Mouse (Mus musculus): ENCODE measurements around the gene Mcee.

The Mcee gene

DNA sequence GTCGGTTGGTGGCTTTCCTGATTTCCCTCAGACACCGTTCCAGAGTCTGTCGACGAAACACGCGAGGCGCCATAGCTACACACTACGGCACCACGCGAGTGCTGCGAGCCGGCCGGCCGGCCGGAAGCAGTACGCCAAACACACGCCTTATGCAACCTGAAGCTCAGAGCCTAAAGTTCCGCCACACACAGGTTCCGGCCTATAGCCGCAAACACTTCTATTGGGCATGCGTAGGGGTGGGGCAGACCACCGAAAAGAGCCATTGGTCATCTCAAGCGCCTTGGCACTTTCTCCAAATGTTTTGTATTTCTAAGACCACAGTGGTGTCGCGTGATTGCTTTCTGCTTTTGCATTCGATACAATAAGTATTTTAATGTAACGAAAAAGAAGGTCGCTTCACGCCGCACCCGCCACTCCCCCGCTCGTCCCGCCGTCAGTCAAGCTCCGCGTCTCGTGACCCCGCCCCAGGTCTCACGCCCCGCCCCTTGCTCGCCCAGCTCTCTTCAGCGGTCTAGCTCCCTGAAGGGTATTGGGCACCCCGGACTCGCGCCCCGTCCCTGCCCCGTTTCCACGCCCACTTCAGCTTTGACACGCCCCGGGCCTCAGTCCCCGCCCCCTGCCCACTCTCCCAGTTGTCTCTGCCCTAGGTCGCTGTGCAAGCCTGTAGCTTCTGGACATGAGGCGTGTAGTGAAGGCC is at the start of gene Mcee, which contains the start of gene Mphosph10:
Mcee (plus strand) TSS at position 486 of the 697 bp plus-strand sequence.
Mphosph10 (minus strand) TSS at position 147 of the 697 bp plus-strand sequence.
- peak; percentile 90 to 93 for DNase-seq

DNA sequence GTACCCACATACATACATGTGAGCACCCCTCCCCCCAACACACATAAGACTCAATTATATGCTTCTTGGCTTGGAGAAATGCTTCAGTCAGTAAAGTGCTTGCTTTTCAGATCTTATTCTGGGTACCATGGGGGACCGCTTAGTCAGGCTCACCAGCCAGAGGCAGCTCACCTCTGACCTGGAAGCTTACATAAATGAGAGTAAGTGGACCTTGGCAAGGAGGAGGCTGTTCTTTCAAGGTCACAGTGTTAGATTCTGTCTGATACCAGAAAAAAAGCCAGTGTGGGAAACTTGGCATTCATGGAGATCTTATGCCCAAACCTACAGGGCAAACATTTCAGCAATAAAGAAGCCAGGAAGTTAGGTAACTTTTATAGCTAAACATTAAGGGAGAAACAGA is 44.6 kb upstream of the Mcee start:
- DNase-seq = no peak

DNA sequence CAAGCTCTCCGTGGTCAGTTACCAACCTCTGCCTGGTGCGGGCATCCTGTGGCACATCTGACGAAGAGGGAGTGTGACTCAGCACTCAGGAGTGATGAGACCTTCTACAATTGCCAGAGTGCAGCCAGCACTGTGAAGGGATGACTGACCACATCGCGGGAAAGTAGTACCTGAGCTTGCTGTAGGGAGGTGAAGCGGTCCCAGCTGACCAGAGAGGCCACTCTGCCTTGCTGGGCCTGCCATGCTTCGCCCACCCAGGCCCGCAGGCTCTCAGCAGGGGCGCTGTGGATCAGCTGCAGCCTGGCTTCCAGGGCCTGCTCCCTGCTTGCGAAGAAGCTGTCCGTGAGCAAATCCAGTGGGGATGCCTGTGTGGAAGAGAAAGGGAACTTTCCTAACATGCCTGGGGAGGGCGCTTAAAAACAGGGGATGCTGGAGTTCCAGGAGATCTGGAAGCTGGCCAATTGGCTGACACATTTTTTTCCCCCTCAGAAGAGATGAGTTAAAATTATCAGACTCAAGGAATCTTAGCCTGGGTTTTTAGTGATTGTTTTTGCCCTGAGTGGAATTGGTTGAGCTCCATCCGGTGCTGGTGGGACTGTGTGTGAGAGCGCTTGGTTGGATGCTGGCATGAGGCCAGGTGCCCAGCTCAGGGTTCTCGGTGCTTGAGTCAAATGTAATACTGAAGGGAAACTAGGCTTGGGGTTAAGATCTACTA is 43.1 kb upstream of the Mcee start:
- peak; percentile 42 to 43 for DNase-seq

DNA sequence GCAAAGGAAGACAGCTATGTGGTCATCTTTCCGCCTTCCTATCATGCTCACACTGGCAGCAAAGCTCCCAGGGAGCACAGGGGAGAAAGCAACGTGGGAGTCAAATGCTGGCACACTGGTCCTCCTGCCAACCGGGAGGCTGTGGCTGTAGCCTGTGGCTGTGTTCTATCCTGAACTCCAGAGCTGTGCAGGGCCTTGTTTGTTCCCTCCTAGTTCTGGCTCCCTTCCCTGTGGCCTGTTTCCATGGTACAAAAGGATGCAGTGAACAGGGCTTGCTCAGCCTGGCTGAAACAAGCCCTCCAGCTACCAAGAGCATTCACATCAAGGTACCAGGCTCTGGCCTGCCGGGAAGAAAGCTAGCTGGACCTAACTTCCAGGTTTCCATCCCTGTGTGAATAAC is 41.3 kb upstream of the Mcee start:
- DNase-seq = peak; percentile 68 to 74

DNA sequence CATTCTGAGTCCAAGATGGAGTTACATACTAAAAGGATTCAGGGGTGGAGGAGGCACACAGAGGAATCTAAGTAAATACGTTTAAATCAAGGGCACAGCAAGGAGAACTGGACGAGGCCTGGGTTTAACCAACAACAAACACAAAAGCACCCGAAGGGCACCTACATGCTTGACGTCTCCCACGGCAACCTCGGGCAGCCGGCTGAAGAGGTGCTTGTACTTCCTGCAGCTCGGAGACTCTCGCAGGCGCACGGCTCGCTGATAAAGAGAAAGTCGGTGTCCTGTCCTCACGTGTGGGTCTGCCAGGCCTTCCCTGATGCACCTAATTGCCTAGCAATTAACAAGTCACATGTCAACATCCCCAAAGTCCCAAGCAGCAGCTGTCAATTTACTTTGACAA is 38.2 kb upstream of the Mcee start:
- no peak for DNase-seq

DNA sequence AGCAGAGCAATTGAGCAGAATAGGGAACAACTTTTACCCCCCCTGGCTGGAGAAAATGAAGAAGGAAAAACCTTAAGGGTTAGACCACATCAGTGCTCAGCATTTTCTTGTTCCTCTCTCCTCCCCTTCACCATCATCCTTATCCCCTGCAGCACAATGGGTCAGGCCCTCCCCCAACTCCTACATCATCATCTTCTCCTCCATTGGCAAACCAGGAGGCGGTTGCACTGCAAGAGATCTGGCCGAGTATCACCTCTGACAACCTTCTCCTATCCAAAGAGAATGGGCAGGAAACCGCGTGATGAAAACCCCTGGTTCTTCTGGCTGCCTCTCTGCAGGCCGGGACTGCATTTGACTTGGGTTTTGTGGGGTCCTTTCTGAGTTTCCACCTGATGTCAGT is 35.7 kb upstream of the Mcee start:
- DNase-seq = no peak

DNA sequence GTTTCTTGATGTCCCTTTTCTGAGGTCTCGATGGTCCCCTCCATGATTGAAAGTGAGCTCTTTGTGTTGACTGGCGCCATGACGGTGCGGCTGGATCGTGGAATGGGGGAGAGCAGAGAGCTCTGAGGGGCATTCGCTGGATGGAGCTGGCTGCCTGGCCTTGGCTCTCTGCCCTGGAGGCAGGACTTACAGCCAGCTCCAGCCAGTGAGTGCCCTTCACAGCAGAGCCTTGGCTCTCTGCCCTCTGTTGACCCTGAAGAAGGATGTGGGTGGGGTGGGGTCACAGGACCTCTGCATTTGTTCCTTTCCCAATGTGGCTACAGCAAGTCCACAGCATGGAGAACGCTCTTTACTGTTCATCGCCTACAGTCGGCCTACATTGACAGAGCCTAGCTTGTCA is 35.0 kb upstream of the Mcee start:
- DNase-seq = peak; percentile 27 to 46

DNA sequence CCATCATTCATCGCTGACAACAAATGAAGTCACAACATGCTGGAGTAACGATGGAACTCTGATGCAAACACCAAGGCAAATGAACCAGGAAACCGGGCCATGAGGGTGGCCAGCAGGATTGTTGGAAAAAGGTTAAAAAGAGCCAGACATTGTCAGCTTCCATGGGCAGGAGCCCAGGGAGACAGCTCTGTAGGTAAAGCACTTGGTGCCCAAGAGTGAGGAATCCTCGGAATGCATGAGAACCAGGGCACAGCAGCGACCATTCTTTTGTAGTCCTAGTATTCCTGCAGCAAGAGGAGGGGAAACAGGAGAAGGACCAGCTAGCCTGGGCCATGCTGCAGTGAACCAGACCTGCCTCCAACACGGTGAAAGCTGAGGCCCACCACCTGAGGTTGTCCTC is 33.7 kb upstream of the Mcee start:
- DNase-seq = no peak

DNA sequence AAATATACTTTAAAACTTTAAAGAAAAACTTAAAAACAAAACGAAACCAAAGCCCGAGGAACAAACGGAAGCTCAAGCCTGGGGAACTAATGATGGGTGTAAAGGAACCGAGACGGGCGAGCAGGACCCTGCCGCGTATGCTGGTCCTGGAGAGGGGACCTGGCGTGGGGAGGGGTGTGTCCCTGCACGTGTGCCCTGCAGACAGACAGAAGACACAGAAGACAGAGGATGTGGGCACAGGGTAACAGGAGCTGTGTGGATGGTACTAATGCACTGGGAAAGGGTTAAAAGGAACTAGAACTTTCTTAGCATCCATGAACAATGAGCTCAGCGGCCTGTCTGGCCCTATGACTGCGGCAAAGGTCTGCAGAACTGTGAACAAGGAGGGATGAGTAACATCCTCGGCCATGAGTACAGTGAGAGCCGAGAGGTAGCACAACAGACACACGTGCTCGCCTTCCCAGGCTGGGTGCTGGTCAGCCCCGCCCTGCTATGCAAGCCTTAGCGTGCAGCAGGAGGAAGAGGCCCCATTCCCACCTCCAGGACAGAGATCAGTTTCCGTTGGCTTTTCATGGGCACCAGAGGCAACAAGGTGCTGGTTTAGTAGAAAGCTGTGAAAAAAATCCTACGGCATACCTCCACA is 32.3 kb upstream of the Mcee start:
- no peak for DNase-seq

DNA sequence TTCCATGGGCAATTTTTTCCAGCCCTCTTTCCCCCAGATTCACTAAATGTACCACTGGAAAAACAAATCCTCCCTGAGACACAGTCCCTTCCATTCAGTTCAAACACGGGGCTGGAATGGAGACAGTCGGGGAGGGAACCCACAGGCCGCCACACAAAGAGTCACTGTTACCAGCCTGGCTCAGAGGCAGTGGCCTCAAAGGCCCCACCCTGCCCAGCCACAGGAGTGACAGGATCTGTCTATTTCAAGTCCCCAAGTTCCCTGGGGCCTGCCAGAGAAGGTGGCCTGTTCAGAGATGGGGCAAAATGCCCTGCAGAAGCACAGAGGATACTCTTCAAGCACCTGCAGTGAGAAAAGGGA is 31.8 kb upstream of the Mcee start:
- no peak for DNase-seq

DNA sequence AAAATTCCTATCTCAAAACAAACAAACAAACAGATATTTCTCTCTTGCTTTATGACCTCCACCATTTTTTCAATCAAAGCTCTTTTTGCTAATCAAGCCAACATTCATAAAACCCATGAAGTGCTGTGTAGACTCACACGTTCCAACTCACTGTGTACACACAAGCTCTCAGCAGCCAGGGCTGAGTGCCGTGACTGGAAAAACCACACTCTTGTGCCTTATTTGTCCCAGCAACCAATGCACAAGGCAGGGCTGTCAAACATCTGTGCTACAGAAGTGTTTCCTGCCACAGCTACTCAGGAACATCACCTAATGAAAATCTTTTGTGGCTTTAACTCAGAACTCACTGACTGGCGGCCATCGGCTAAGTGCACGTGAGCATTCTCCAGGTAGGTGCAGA is 26.5 kb upstream of the Mcee start:
- DNase-seq = no peak

DNA sequence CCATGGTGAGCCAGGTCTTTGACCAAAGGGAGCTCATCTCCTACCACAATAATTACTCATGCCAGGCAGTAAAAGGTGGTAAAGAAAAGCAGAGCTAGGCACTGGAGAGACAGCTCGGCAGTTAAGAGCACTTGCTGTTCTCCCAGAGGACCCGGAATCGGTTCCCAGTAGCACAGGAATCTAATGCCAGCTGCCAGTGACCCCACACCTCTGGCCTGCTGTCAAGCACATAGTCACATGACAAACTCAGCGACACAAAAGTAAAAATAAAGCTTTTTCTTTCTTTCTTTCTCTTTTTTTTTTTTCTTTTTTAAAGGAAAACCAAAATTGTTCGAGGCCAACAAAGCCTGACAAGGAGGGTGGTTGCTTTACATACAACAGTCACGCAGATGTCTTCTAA is 22.6 kb upstream of the Mcee start:
- DNase-seq = no peak

DNA sequence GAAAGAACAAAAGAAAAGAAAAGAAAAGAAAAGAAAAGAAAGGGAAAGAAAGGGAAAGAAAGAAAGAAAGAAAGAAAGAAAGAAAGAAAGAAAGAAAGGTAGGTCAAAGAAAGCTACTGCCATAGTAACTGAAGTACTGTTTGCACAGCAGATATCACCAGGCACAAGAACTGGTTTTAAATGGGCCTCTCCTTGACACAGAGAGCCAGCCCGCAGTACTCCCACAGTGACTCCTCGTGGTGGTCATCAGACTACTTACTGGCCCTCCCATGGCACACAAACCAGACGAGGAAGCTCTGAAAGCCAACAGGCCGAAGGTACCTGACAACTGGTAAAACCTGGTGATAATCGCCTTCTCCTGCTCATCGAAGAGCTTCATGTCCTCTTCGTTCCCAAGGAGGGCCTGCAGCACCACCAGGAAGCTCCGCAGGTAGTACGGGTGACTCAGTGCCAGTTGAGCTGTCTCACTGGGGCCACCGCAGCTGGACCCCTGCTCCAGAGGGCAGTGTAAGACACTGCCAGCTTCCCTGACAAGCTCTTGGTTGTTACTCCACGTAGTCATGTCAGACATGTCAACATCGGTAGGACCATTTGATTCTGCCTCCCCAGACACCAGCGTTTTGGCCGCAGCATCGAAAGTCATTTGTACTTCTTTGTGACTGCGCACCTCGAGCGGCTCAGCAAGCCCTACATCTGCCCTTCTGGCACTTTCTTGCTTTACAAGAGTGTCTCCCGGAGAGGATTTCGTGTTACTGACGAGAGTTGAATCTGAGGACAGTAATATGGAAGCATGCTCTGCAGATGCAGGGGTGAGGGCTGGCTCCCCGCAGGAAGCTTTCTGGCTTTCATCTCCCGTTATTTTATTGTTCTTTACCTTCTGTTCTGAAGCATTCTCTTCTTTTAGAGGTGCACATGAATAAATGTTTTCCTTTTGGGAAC is 20.2 kb upstream of the Mcee start:
- no peak for DNase-seq

DNA sequence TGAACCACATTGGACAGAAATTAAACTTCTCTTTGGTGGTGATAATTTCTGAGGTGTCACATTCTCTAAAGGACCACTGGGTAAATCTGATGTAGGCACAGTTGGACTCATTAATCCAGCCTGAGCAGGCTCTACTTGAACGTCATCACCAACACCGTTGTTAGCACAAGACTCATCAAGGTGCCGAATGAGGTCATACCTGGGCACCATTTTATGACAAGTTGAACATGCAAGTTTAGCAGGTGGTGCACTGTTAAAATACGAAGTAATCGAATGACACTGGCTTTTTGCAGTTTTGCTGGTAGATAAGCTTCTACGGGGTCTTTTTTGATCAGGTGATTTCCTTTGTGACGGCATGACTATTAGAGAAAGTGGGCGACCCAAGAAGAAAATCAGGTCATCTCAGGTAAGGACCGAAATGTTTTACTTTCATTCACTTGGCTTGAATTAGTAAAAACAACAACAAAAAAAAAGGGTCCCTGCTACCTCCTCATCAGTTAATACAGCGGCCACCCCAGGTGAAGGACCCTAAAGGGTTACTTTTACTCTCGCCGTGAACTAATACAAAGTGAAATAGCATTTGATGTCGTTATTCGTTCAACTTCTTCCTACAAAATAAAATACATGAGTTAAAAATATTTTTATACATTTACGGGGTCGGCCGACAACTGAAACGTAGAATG is 19.1 kb upstream of the Mcee start:
- DNase-seq = peak in 1 of 2 experiments; percentile 20

DNA sequence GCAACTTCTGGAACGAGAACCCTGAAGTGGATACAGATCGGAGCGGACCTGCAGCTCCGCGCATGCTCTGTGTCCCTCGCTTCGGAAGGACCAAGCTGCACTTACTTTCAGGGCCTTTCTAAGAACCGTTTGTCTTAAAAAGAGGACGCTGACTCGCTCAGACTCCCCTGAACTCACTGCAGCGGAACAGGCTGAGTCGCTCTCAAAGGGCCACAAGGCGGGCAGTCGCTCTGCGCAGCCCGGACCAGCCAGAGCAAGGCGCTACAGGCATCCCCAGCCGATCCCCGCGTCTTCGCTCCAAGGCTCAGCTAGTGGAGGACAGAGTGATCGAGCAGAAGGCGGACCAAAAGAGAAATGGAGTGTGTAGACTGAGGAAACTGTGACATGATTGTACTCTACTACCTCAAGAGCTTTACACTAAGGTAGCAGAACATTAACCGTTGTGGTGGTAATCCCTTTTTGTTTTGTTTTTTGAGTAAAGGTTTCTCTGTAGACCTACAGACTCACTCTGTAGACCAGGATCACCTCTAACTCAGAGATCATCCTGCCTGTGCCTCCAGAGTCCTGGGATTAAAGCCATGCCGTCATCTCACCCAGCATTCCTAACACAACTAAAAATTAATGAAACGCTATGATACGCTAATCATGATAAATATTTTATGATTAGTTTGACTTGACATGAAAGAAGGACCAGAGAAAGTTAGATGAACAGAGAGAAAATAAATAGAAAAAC is 18.4 kb upstream of the Mcee start, which contains the start of gene Fan1:
Fan1 (minus strand) TSS at position 266 of the 733 bp plus-strand sequence.
- peak; percentile 86 to 92 for DNase-seq

DNA sequence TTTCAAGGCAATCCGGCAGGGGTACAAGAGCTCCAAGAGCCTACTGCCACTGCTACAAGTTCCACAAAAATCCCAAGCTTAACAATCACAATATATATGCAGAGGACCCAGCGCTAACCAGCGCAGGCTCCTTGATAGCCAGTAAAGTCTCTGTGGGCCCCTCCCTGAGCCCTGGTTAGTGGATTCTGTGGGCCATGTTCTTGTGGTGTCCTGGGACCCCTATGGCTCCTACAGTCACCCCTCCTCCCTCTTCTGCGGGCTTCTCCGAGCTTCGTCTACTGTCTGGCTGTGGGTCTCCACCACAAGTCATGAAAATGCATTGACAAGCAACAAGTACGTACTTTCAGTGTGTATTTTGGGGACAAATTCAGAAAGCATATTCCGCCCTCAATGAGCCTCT is 928 bp upstream of the Mcee start:
- peak; percentile 9 to 12 for DNase-seq

DNA sequence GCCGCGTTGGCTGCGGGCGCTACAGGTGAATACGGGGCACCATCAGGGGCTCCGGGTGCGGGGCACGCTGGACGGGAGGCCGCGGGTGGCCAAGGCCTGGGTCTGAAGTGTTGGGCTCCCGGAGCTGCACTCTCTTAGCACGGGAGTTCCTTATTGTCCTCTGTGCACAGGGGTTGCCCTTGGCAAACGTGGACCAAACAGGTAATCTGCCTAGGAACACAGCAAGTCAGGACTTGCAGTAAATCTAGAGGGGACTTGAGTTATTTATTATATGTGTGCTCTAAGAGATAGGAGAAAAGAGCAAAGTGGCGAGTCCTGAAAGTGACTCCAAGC is 378 bp downstream of the Mcee start:
- DNase-seq = no peak

DNA sequence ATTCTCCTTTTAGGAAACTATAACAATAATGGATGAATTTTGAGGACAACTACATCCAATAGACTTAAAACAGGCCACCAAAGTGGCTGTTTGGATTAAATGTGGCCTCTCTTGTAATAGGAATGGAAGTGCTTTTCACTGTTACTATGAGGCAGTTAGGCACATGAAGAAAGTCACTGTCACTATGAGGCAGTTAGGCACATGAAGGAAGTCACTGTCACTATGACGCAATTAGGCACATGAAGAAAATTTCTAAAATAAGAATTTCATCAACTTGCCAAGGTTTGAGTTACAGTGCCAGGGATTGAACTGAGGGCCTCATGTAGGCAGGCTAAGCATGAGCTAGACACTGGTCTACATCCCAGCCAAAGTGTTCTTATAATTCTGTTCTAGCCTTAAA is 8.3 kb downstream of the Mcee start:
- no peak for DNase-seq

DNA sequence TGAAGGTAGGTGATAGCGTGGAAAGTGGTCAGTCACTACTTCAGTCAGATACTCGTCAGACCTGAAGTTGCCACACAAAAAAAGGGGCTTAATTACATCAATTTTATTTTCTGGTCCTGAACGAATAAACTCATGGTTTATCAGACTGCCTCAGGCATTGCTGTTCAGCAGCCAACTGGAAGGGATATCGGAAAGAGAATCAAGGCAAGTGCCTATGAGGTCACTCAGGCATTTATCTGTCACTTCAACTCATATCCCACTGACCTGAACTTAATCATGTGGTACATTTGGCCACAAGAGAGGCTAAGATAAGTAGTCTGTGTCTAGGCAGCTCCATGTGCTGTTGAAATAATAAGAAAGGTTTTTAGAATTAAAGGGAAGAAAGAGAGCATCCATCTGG is 10.0 kb downstream of the Mcee start:
- no peak for DNase-seq

DNA sequence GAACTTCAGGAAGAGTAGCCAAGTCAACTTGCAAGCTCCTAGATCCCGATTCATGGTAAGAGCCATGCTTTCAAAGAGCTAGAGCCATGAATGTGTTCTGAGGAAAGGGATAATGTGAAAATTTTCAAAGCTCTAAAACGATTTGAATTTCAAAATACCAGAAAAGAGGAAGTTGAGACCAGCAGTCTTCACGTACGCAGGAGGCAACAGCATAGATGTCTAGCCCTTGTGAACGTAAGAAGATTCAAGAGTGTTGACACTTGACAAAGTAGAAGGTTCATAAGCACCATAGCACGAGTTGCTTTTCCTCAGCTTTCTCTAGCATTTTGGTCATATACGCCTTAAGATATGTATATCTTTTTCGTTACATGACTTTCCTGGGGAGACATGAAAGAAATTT is 11.6 kb downstream of the Mcee start:
- no peak for DNase-seq

DNA sequence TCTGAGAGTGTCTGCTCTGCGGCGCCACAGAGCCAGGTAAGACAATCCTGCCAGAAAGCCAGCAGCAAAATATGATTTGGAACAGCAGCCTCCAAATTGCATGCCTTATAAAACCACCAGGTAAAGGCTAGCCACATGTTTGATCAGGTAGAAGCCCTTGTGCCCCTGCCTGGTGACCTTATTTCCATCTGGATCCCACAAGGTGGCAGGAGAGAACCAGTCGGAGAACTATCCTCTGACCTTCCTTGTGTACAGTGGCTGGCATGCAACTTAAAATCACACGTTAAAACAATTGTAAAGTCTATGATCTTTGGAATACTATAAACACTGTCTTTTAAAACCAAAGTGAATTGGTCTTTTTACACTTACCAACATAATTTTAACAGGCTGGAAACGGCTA is 32.5 kb downstream of the Mcee start:
- DNase-seq = peak; percentile 47 to 61

Measured in cerebellum, postnatal 36 days (tissue).